Mouse (Mus musculus) spleen, embryonic (tissue): ENCODE measurements around the gene Dusp8.

Experiments used
- CTCF ChIA-PET: fragments of 350-600 bp; sonication (Branson Sonifier 250); formaldehyde crosslinking; loops from one replicate; lab custom pipeline; 2022; lab: Charles Lee

The Dusp8 gene

GRCm38 (mm10) chr7:142086159-142086905 lies 9.3 kb downstream of the Dusp8 start:
- CTCF ChIA-PET: no interaction called here

DNA sequence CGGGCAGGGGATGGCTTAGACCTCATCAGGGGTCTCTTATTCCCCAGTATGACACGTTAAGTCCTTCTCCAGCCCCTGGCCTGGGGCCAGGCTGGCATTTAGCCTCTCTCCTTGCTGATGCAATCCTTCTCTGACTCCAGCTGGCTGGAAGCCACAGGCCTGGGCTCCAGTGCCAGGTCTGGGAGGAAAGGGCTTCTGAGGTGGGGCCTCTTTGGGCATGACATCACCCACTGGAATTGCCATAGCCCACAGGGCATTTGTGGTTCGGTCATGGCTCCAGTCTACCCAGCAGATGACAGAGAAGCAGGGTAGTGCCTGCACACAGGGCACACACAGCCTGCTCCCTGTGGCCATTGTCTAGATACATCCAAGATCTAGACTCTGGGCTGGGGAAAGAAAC lies 10.8 kb downstream of the Dusp8 start:
- CTCF ChIA-PET: interaction anchor here (0.7 kb wide), 1 partner anchor 11 kb away, joined by 3 read pairs; the partner anchor contains the start of gene Dusp8

DNA sequence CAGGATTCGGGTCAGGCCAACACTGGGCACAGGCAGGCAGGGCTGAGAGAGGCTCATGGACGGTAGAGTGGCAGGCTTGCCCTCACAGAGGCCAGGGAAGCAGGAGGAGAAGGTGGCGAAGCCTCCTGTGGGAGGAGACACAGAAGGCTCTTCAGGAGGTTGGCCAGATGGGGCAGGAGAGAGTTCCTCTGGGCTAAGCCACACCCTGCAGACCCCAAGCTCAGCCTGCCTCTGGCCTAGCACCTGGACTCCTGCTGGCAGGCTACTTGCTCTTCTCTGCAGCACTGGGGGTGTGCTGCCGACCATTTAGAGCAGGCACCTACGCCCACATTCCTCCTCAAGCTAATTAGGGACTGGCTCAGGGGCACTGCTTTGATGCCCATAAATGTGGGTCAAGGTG lies 11.2 kb downstream of the Dusp8 start:
- CTCF ChIA-PET: no interaction called here

DNA sequence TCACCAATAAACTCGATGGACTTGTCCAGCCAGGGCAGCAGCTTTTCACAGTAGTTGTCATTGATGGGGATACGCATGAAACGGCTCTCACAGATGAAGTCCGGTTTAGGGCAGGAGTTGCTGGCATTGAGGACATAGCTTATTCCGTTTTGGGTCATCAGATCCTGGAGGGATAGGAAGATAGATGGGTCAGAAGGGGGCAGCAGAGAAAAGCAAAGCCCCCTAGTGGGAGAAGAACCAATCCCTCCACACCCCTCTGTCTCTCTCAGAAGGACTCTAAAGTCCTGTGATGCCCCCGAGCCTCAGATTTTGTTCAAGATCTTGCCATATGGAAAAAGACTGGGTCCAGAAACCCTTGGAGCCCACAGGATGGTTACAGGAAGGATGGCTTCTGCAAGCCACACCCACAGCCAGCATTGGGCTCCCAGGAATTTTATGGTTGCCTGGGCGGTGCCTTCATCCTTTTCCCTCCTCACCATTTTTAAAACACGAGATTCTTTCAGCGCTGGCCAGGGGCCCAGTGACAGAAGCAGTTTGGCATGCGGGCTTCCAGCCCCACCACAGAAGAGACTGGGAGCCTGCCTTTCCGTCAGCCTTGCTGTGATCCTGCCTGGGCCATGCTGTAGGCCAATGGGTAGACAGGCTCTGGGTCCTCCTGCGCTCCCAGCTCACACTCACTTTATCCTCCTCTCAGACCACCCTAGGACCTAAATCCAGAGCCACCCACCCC lies 11.9 kb downstream of the Dusp8 start:
- CTCF ChIA-PET: no interaction called here

DNA sequence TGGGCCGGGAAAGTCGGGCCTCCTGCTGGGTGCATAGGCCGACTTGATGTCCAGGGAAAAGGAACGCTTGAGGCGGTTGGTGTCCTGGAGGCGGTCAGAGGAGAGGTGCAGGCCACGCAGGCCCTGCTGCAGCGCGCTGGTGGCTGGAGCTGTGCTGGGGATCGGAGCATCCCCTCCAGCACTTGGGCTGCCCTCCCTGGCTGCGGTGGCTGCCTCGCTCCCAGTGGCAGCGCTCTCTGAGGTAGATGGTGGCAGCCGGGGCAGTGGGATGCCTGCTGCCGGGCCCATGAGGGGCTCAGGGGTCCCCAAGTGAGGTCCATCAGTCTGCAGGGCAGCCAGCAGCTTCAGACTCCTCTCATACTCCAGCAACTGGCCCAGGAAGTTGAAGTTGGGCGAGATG lies 13.0 kb downstream of the Dusp8 start:
- CTCF ChIA-PET: no interaction called here

- CTCF ChIA-PET: no interaction called here
These were observed 13.5 kb downstream of the Dusp8 start for GRCm38 (mm10) chr7:142082179-142082578.

DNA sequence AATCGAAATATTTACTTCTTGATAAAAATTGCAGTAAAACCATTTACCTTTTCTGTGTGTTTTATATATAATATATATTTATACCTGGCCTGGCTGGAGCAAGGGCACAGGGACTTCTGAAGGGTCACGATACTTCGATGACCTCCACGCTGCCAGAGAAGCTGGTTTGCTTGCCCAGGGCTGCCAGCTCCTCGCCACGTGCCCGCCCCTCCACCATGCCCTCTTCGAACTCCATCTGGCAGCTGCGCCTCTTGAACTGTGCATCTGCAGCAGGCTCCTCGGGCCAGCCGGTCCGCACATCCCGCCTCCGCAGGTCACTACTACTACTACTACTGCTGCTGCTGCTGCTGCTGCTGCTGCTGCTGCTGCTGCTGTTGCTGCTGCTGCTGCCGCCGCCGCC lies 13.9 kb downstream of the Dusp8 start:
- CTCF ChIA-PET: no interaction called here

GRCm38 (mm10) chr7:142080876-142081275 lies 14.8 kb downstream of the Dusp8 start:
- CTCF ChIA-PET: no interaction called here

DNA sequence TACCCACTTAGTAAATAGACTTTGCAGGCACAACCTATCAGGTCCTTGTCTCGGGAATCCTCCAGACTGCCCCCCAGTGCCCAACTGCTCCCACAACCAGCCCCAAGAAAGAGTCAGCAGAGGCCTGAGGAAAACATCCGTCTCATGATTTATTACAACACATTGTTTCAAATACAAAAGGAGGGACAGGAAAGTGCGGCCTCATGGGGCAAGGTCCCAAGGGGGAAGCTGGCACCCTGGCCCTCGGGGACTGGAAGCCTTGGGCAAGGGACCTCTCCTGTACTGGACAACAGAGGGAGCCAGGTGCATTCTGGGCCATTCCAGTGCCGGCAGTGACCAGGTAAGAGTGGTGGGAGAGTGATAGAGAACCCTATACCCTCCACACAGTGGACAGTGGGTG lies 16.3 kb downstream of the Dusp8 start:
- CTCF ChIA-PET: no interaction called here

DNA sequence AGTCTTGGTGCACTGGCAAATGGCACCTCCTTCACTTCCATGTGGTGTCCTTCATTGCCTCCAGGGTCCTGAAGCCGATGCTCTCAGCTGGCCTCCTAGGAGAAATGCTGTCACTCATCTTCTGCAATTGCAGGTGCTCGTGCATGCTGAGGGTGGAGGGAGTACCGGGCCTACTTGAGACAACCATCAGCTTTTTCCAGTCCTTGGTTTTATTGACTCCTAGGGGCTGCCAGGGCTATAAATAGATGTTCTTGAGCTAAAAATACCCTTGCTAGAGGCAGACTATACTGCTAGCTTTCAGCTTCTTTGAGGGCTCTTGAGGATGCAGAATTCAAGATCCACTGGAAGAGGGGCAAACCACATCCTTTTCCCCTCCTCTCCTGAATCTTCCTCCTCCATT lies 18.5 kb downstream of the Dusp8 start:
- CTCF ChIA-PET: no interaction called here

DNA sequence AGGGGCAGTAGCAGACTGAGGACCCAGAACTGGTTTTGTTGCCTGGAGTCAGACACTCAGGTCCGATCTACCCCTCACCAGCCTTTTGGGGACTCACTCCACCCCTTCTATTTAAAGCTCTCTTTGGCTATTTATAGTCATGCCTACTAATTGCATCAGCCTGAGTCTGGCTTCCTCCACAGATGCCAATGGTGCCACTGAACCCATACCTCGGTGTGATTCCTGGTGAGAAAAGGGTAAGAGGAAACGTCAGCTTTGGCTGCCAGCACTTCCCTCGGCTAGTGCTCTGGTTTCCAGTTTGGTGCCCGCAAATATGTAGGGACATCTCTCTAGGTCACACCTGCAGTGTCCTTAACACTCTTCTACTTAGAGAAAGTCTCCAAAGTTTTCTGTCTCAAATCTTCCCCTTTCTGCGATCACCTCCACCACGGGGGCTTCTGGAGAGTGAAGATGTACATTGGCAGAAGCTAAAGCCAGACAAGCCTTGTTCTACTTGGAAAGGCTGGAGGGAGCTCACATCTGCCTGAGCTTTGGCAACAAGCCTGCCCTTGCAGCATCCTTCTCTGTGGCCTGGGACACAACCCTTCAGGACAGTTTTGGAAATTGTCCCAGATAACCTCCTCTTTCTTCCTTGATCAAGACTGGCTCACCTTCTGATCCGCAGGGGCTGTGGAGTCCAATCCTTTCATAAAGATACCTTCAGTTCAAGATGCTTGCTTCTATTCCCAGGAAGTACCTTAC lies 21.3 kb downstream of the Dusp8 start:
- CTCF ChIA-PET: no interaction called here

DNA sequence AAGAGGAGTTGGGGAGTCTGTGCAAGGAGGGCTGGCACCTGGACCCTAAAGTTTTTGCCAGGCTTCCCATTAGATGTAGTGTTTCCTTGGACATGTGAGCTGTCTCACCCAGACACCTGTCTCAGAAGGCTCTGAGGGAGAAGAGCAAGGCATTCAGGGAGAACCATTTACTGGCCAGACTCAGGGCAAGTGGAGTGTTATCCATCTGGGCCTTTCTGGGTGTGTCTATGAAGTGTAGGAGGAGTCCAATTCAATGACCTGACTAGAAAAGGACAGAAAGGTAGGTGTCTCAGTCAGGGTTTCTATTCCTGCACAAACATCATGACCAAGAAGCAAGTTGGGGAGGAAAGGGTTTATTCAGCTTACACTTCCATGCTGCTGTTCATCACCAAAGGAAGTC lies 23.9 kb downstream of the Dusp8 start:
- CTCF ChIA-PET: interaction anchor here (0.5 to 1.5 kb wide), 3 partner anchors 26 to 43 kb away, joined by 4 to 8 read pairs (median 4); no protein-coding TSS in a partner anchor

- CTCF ChIA-PET: interaction anchor here (0.5 to 1.5 kb wide), 4 partner anchors 27 to 1533 kb away, joined by 4 to 8 read pairs (median 4); no protein-coding TSS in a partner anchor
These were observed 24.4 kb downstream of the Dusp8 start for GRCm38 (mm10) chr7:142071212-142071578.

DNA sequence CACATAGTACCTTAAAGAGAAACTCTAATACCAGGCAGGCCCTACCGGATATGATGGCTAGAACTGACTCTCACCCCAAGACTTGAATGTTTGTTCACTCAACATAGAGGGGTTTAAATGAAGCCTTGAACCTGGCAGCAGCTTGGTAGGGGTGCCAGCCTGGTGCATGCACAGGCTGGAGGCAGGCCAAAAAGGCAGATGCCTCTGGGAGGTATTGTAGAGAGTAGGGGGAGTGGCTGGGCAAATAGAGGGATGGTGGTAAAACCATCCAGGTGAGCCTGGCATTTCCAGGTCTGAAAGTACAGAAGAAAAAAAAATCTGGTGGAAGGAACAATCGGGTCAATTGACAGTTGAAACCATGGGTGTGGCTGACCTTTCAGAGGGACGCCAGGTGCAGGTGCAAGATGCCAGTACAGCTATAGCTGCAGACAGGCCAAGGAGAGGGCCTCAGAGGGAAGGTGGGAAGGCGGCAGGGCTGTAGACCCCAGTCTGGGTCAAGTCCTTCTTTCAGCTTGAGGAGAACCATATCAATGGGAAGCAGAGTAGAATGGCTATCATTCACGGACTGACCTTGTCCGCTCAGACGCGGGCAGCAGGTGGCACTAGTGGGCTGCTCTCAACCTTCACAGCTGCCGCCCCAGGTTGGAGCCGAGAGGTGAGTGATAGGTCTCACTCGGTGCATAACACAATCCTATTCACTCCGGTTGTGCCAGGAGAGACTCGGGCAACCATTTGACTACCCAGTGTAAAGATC lies 25.0 kb downstream of the Dusp8 start:
- CTCF ChIA-PET: interaction anchor here (0.5 to 1.5 kb wide), 2 partner anchors 27 to 1533 kb away, joined by 4 read pairs; no protein-coding TSS in a partner anchor

GRCm38 (mm10) chr7:142068429-142068828 lies 27.2 kb downstream of the Dusp8 start:
- CTCF ChIA-PET: no interaction called here

DNA sequence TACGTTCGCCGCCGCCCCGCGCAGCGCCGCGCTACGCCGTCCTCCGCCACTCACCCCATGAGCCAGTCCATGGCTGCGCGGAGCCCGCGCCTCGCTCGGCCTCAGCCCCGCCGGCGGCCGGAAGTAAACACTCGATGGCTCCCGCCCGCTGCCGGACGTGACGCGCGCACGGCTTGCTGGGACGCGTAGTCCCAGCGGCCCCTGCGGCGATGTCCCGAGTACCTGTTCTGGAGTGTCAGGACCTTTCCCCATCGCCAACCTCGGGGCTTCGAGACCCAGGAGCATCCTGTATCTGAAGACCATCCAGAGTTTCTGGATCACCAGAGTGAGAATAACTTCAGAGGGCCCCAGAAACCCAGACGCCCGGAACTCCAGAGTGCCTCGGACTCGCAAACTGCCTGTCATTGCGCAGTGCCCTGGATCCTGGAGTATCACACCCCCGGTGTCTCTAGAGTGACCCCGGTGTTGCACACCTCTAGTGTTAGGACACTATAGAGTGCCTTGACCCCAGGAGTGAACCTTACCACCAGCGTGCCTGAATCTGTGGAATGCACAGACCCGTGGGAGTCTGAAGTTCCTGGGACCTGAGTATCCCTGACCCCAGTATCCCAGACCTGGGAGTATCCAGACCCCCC lies 34.6 kb downstream of the Dusp8 start, which contains the start of gene Mob2:
Gene Mob2 (minus strand): TSS at position 135 of the 635 bp plus-strand sequence.
- CTCF ChIA-PET: no interaction called here

DNA sequence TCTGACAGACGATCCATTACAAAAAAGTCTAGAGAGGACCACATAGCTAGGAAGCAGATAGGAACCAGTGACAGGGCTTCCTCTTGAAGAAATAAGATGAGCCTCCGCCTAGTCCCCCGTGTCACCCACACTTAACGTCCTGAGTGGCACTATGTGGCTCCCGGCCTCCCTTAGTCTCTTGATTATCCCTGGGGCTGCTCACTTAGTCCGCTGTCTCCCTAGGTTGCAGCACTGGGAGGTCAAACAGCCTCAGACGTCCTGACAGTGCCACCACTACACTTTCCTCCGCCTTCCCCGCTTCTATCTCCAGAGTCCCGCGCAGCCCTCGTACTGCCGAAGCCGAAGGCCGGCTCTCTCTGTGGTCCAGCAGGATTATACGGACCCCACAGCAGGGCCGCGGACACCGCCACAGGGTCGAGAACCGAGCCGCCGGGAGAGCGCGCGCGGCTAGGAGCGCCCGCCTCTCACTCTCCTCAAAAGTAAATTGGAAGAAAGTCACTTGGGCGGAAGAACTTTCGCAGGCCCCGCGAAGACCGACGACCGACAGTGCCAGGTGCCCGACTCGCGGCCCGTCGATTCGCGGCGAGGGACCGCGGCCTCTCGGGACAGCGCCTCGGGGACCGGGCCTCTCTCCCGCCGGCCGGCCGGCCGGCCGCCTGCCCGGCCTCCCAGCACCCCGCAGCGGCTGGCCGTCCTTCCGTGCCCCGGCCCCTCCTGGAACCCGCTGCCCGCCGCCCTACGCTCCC lies 35.3 kb downstream of the Dusp8 start:
- CTCF ChIA-PET: no interaction called here

DNA sequence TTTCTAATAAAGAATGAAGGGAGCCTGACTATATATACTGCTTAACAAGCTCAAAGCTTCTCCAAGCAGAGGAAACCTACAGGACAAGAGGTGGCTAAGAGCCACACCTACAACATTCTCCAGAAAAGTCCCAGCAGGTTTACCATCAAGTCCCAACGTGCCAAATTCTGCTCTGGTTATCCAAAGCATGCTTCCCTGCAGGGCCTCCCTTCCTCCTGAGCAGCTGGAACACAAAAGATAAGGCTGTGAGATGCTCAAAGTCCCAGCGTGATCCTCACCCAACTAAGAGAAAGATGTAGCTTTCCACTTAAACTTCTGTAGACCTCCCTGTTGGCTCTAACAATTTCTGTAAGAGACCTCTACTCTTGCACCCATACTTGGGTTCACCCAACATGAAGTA lies 36.6 kb downstream of the Dusp8 start:
- CTCF ChIA-PET: interaction anchor here (0.6 kb wide), 1 partner anchor 1352 kb away, joined by 3 read pairs; no protein-coding TSS in a partner anchor

GRCm38 (mm10) chr7:142057121-142057520 lies 38.5 kb downstream of the Dusp8 start:
- CTCF ChIA-PET: no interaction called here

GRCm38 (mm10) chr7:142056601-142057061 lies 39.0 kb downstream of the Dusp8 start:
- CTCF ChIA-PET: no interaction called here
